Mouse (Mus musculus) bone marrow macrophage, adult 2 months (primary cell): ENCODE measurements at regions not wholly inside any gene's neighbourhood (a gene's known extent, or its start where the extent isn't known, plus 50 kb on each side); places are given as distances from the start of the nearest gene placed in this dataset.

Experiments used
- CTCF ChIP-seq: IDR thresholded peaks from 2 replicates; pipeline ENCODE4 v1.5.1; 2012; ENCODE audit warnings: low read depth, mild to moderate bottlenecking, low read length, moderate library complexity
- POLR2A ChIP-seq: IDR thresholded peaks from 2 replicates; pipeline ENCODE4 v1.6.1; 2012; ENCODE audit warnings: mild to moderate bottlenecking, low read depth, low read length, borderline replicate concordance

GRCm38 (mm10) chr1:35579392-35579791 is 488.8 kb upstream of the Hs6st1 start:
- TF ChIP-seq POLR2A (no peak), CTCF (no peak)
